Mouse (Mus musculus): ENCODE data around the gene Xlr5c. TPM values are rescaled to one million over a fixed set of nuclear protein-coding genes. Genes with fewer than 3 reads are reported as not detected.

Xlr5c gene
- polyA plus RNA-seq (2017; shearing (Covaris generic)): not detected

DNA sequence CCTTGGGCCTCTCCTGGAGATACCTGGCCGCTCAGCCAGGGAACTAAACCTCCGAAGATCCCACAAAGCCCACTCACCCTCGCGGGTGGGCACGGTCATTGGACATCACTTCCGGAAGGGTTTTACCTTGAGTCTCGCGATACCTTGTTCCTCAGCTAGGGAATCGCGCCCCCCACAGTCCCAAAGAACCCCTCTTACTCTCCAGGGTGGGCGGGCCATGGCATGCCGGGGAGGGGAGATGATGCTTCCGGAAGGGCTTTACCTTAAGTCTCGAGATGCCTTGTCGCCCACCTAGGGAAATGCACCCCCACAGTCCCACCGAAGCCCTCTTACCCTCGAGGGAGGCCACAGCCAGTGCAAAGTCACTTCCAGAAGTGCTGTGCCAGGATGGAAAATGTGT, at the start of gene Xlr5c, which contains the start of gene Xlr5a:
Gene Xlr5c, minus strand, starts transcription at position 101 of the 400 bp plus-strand sequence.
Gene Xlr5a, minus strand, starts transcription at position 101 of the 400 bp plus-strand sequence.

DNA sequence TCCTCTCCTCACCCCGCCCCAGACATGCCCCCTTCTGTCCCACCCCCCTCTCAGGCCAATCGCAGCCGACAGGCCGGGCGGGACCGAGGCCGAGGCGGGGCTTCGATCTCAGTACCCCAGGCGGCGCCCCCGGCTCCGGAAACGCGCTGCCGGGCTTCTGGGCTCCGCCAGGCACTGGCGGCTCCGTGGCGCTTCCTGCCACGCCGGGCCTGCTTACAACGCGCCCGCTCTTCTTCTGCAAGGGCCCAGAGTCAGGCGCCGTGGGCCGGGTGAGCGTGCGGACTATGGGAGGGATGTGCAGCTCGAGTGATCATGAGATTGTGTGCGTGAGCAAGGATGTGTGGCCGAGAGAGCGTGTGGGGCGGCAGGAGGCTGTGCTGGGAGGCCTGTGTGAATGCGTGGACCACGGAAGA, 49.7 kb upstream of the Xlr5c start, which contains the start of gene Zfp275:
Gene Zfp275, plus strand, starts transcription at position 139 of the 413 bp plus-strand sequence.

GRCm38 (mm10) chrX:73336740-73337139, 44.0 kb upstream of the Xlr5c start, which contains the start of gene Gm45015:
Gene Gm45015, minus strand, starts transcription at chrX:73336840.

GRCm38 (mm10) chrX:73265270-73265669, 27.5 kb downstream of the Xlr5c start, which contains the start of gene Xlr3c:
Gene Xlr3c, minus strand, starts transcription at chrX:73265390.

GRCm38 (mm10) chrX:73242821-73243325, 49.9 kb downstream of the Xlr5c start, which contains the start of gene Xlr4c:
Gene Xlr4c, minus strand, starts transcription at chrX:73243130.

Other genes with a start within 250 kb of the Xlr5c start
- gene Pnma3, start 228.2 kb downstream of the Xlr5c start, polyA plus RNA-seq (2017; shearing (Covaris generic)): not detected
- 115 TPM for gene Xlr4a, start 210.5 kb downstream of the Xlr5c start, polyA plus RNA-seq (2017; shearing (Covaris generic))
- 1.6 TPM for gene Xlr3a, start 195.9 kb downstream of the Xlr5c start, polyA plus RNA-seq (2017; shearing (Covaris generic))
- not detected for gene Gm14685, start 175.9 kb downstream of the Xlr5c start, polyA plus RNA-seq (2017; shearing (Covaris generic))
- not detected for gene Xlr5b, start 144.2 kb downstream of the Xlr5c start, polyA plus RNA-seq (2017; shearing (Covaris generic))
- gene DXBay18, start 143.5 kb downstream of the Xlr5c start, polyA plus RNA-seq (2017; shearing (Covaris generic)): not detected
- gene Spin2d, start 116.0 kb downstream of the Xlr5c start, polyA plus RNA-seq (2017; shearing (Covaris generic)): not detected
- 14.3 TPM for gene Xlr3b, start 100.8 kb downstream of the Xlr5c start, polyA plus RNA-seq (2017; shearing (Covaris generic))
- 134 TPM for gene Xlr4b, start 78.6 kb downstream of the Xlr5c start, polyA plus RNA-seq (2017; shearing (Covaris generic))
- gene F8a, start 64.7 kb downstream of the Xlr5c start, polyA plus RNA-seq (2017; shearing (Covaris generic)): 2.0 TPM
- 86.1 TPM for gene Xlr4c, start 49.8 kb downstream of the Xlr5c start, polyA plus RNA-seq (2017; shearing (Covaris generic))
- not detected for gene Xlr3c, start 27.6 kb downstream of the Xlr5c start, polyA plus RNA-seq (2017; shearing (Covaris generic))
- gene Xlr5a, start within 50 bp of the Xlr5c start, polyA plus RNA-seq (2017; shearing (Covaris generic)): not detected
- gene Gm45015, start 43.9 kb upstream of the Xlr5c start, polyA plus RNA-seq (2017; shearing (Covaris generic)): not detected
- 26.3 TPM for gene Zfp275, start 49.6 kb upstream of the Xlr5c start, polyA plus RNA-seq (2017; shearing (Covaris generic))
- gene Gm18336, start 105.8 kb upstream of the Xlr5c start, polyA plus RNA-seq (2017; shearing (Covaris generic)): not detected
- 0.15 TPM for gene Zfp92, start 118.1 kb upstream of the Xlr5c start, polyA plus RNA-seq (2017; shearing (Covaris generic))
- not detected for gene Trex2, start 142.4 kb upstream of the Xlr5c start, polyA plus RNA-seq (2017; shearing (Covaris generic))
- gene Haus7, start 166.1 kb upstream of the Xlr5c start, polyA plus RNA-seq (2017; shearing (Covaris generic)): 28.5 TPM
- 0.22 TPM for gene Bgn, start 190.6 kb upstream of the Xlr5c start, polyA plus RNA-seq (2017; shearing (Covaris generic))
- gene Atp2b3, start 210.1 kb upstream of the Xlr5c start, polyA plus RNA-seq (2017; shearing (Covaris generic)): not detected